Mouse (Mus musculus): ENCODE data around the gene Onecut3. TPM values are rescaled to one million over a fixed set of nuclear protein-coding genes. Genes with fewer than 3 reads are reported as not detected.

Onecut3 gene
- polyA plus RNA-seq, 1 experiment from 2014 or later: not detected

DNA sequence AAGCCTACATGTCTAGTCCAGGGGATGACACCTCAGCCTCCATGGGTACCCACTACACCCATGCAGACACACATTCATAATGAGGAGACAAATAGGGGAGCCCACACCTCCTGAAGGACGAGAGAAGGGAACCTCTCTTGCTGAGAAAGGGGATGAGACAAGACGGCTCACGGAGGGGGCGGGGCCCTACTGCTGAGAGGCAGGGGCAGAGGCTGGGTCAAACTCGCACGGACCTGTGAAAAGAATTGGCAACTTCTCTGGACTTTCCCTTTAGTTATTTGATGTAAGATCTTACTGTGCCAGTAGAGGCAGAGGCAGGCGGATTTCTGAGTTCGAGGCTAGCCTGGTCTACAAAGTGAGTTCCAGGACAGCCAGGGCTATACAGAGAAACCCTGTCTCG is 57.7 kb downstream of the Onecut3 start:
- WGBS: 65% methylated on average over 9 of the region's 9 CpGs
- Histone ChIP-seq H3K27me3 (no peaks in the 10 kb centered on the region), H3K4me1 (replicated peaks) (peaks cover 30% of the 10 kb centered on the region), H3K36me3 (peaks cover 24% of the 10 kb centered on the region), H3K27ac (no peak overlapping the region), H3K9ac (no peak overlapping the region), H3K4me3 (no peak overlapping the region), H3K4me2 (no peak overlapping the region), H3K9me3 (replicated peaks) (no peaks in the 10 kb centered on the region)
- no peak for ATAC-seq (replicated peaks; ENCODE audit: insufficient number of reproducible peaks, insufficient read depth, low FRiP score, low read depth)

GRCm38 (mm10) chr10:80553575-80553974 is 58.9 kb downstream of the Onecut3 start:
- Histone ChIP-seq H3K9ac (no peak overlapping the region), H3K9me3 (replicated peaks) (no peaks in the 10 kb centered on the region), H3K27ac (no peak overlapping the region; the same call in 1 of the 2 replicates), H3K27me3 (no peaks in the 10 kb centered on the region), H3K36me3 (peaks cover 13% of the 10 kb centered on the region), H3K4me1 (replicated peaks) (peaks cover 39% of the 10 kb centered on the region), H3K4me2 (no peak overlapping the region), H3K4me3 (no peak overlapping the region)
- WGBS: 49% methylated on average over 8 of the region's 8 CpGs
- no peak for ATAC-seq (replicated peaks; ENCODE audit: insufficient number of reproducible peaks, insufficient read depth, low FRiP score, low read depth)

DNA sequence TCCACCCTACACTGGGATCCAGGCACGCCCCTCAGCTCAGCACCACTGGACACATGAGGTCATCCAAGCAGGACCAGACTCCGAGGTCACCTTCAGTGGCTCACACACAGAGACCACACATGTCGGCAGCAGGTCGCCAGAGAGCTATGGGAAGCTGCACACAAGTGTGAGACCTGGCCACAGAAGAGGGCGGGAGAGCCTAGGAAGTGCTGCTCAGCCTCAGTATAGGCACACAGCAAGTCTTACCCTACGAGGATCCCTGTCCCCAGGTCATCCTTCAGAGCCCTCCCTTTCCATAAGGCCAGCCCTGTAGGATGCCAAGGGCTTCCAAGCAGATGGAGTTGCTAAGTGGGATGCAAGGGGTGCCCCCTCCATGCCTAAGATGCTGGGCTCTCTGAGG is 59.4 kb downstream of the Onecut3 start:
- 60% methylated on average over 6 of the region's 6 CpGs for WGBS
- H3K9ac ChIP-seq: 0 out of 2 replicates have a peak overlapping the region, but pooled peaks have one; percentile 17

DNA sequence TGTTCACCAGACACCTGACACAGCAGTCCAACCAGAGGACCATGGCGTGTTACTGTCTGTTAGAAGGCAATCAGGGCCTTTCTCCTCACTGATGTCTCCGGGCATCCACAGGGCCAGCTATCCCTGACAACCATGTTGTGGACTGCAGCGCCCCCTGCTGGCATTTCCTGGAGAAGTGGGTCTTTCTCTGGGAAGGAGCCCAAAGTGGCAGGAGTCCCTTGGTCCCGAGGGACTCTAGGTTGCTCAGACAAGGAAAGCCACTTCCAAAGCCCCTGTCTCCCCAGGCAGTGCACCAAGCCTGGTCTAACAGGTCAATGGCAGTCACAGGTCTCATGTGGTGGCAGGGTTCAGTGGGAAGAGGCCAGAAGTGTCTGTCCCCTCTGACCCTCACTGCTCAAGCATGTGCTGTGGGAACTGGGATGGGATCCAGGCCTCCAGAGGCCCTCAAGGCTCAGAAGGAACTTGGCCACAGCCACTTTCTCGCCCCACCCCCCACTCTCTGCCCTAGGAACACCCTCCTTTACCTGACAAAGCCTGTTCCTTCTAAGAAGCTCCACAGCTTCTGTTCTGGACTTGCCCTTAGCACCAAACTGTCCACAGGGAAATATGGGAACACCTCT is 62.8 kb downstream of the Onecut3 start:
- Histone ChIP-seq H3K4me1 (replicated peaks) (peaks cover 63% of the 10 kb centered on the region), H3K27ac (0 out of 2 replicates have a peak overlapping the region, but pooled peaks have one; percentile 31), H3K9ac (peak overlapping the region; percentile 11; the same call in 1 of the 2 replicates), H3K36me3 (no peaks in the 10 kb centered on the region), H3K9me3 (replicated peaks) (no peaks in the 10 kb centered on the region), H3K27me3 (no peaks in the 10 kb centered on the region), H3K4me3 (no peak overlapping the region), H3K4me2 (no peak overlapping the region)
- WGBS: 34% methylated on average over 5 of the region's 5 CpGs
- no peak for ATAC-seq (replicated peaks; ENCODE audit: insufficient number of reproducible peaks, insufficient read depth, low FRiP score, low read depth)

More for the DNA sequence above, 59.4 kb downstream of the Onecut3 start:
- Histone ChIP-seq H3K36me3 (peaks cover 11% of the 10 kb centered on the region), H3K9me3 (replicated peaks) (no peaks in the 10 kb centered on the region), H3K27ac (no peak overlapping the region), H3K4me2 (no peak overlapping the region), H3K4me3 (no peak overlapping the region), H3K27me3 (no peaks in the 10 kb centered on the region), H3K4me1 (replicated peaks) (peaks cover 39% of the 10 kb centered on the region)
- ATAC-seq (replicated peaks; ENCODE audit: insufficient number of reproducible peaks, insufficient read depth, low FRiP score, low read depth): no peak

DNA sequence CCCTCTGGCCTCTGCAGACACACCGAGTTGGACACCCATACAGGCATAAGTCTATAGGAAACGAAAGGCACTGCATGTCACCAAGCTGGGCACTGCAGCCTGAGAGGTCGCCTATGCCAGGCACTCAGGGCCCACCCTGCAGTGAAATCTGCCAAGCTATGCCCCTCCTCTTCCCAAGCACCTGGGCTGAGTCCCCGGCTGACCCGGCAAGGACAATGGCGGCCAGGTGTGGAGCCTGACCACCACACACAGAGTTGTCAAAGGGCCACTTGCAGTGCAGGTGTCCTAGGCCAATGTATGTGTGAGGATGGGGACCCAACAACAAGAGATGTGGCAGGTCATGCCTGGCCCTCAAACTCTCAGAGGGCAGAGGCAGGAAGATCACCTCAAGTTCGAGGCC is 64.8 kb downstream of the Onecut3 start:
- 88% methylated on average over 7 of the region's 7 CpGs for WGBS
- Histone ChIP-seq H3K36me3 (no peaks in the 10 kb centered on the region), H3K27me3 (no peaks in the 10 kb centered on the region), H3K9ac (no peak overlapping the region), H3K9me3 (replicated peaks) (no peaks in the 10 kb centered on the region), H3K4me1 (replicated peaks) (peaks cover 50% of the 10 kb centered on the region), H3K4me2 (no peak overlapping the region), H3K27ac (no peak overlapping the region), H3K4me3 (no peak overlapping the region)
- ATAC-seq (replicated peaks; ENCODE audit: insufficient number of reproducible peaks, insufficient read depth, low FRiP score, low read depth): no peak

GRCm38 (mm10) chr10:80560621-80561020 is 66.0 kb downstream of the Onecut3 start:
- under 1% methylated on average over 13 of the region's 13 CpGs for WGBS
- Histone ChIP-seq H3K4me1 (replicated peaks) (peaks cover 46% of the 10 kb centered on the region), H3K4me2 (peak overlapping the region; percentile 91), H3K9me3 (replicated peaks) (no peaks in the 10 kb centered on the region), H3K36me3 (no peaks in the 10 kb centered on the region), H3K9ac (peak overlapping the region; percentile 99), H3K4me3 (peak overlapping the region; percentile 84), H3K27ac (0 out of 2 replicates have a peak overlapping the region, but pooled peaks have one; percentile 90), H3K27me3 (no peaks in the 10 kb centered on the region)
- ATAC-seq (replicated peaks; ENCODE audit: insufficient number of reproducible peaks, insufficient read depth, low FRiP score, low read depth): no peak

GRCm38 (mm10) chr10:80561116-80561944 is 66.7 kb downstream of the Onecut3 start, which contains the start of gene Rexo1:
TSS of gene Rexo1 (minus strand) at chr10:80561560.
- H3K27me3 ChIP-seq: no peaks in the 10 kb centered on the region
- H3K4me2 ChIP-seq: peak within 1 kb of the TSS; percentile 91
- H3K4me3 ChIP-seq: peak within 1 kb of the TSS; percentile 84
- H3K36me3 ChIP-seq: no peaks in the 10 kb centered on the region
- WGBS: under 1% methylated on average over 72 of the region's 72 CpGs
- peaks cover 46% of the 10 kb centered on the region for H3K4me1 ChIP-seq (replicated peaks)
- peak; percentile 75 for ATAC-seq (replicated peaks; ENCODE audit: insufficient number of reproducible peaks, insufficient read depth, low FRiP score, low read depth)
- H3K9ac ChIP-seq: peak within 1 kb of the TSS; percentile 99
- H3K9me3 ChIP-seq (replicated peaks): no peaks in the 10 kb centered on the region
- H3K27ac ChIP-seq: peak within 1 kb of the TSS; percentile 90

DNA sequence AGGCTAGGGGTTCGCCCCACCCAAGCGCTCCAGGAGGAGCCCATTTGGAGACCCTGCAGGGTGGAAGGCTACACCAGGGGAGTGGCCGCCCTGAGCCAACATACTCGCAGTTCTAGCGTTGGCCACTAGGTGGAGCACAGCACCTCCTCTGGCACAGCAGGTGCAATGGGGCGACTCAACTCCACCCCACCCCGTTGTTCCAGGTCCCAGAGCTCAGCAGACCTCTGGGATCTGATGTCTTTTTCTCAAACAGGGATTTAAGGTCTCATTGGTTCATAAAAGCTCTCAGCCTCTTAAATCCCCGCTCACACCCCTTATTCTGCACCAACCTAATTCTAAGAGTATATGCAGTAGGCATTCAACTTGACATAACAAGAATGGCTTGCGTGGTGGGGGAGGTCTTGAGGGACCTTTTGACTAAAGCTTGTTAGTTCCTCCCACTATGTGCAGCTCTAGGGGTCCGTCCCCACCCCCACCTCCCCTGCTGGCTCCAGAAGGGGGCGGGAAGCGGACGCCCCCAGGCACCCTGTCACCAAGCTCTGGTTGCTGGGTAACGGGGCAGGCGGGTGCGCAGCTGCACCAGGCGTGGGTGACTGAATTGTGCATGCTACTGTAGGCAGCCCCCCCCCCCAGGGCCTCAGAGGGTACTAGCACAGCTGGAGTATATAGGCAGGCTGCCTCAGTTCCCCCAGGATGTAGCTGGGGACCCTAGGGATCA is 71.9 kb downstream of the Onecut3 start:
- peaks cover 7% of the 10 kb centered on the region; the same call in 1 of the 2 replicates for H3K36me3 ChIP-seq
- ATAC-seq (replicated peaks; ENCODE audit: insufficient number of reproducible peaks, insufficient read depth, low FRiP score, low read depth): no peak; the same call in 1 of the 2 replicates
- H3K4me1 ChIP-seq (replicated peaks): peaks cover 39% of the 10 kb centered on the region
- no peaks in the 10 kb centered on the region for H3K9me3 ChIP-seq (replicated peaks)
- H3K27me3 ChIP-seq: no peaks in the 10 kb centered on the region
- H3K4me2 ChIP-seq: no peak overlapping the region; the same call in 1 of the 2 replicates
- 31% methylated on average over 17 of the region's 17 CpGs for WGBS
- H3K4me3 ChIP-seq: no peak overlapping the region
- no peak overlapping the region for H3K27ac ChIP-seq
- no peak overlapping the region for H3K9ac ChIP-seq

Other genes with a start within 250 kb of the Onecut3 start
- gene Ndufs7, start 245.7 kb upstream of the Onecut3 start, polyA plus RNA-seq (2015; fragmentation: Nextera tagmentation; extraction: Ambion mirVana): 553 and 586 TPM in 2 replicates
- gene Gamt, start 233.8 kb upstream of the Onecut3 start, polyA plus RNA-seq (2015; fragmentation: Nextera tagmentation; extraction: Ambion mirVana): 47.7 and 52.9 TPM in 2 replicates
- gene Dazap1, start 233.3 kb upstream of the Onecut3 start, polyA plus RNA-seq (2015; fragmentation: Nextera tagmentation; extraction: Ambion mirVana): 31.5 and 40.0 TPM in 2 replicates
- gene Rps15, start 202.4 kb upstream of the Onecut3 start, polyA plus RNA-seq (2015; fragmentation: Nextera tagmentation; extraction: Ambion mirVana): 525 and 544 TPM in 2 replicates
- gene Apc2, start 198.9 kb upstream of the Onecut3 start, polyA plus RNA-seq (2015; fragmentation: Nextera tagmentation; extraction: Ambion mirVana): 0.96 and 2.1 TPM in 2 replicates
- 32.4 and 36.8 TPM in 2 replicates for gene 2310011J03Rik, start 174.3 kb upstream of the Onecut3 start, polyA plus RNA-seq (2015; fragmentation: Nextera tagmentation; extraction: Ambion mirVana)
- gene Pcsk4, start 165.3 kb upstream of the Onecut3 start, polyA plus RNA-seq (2015; fragmentation: Nextera tagmentation; extraction: Ambion mirVana): 1.3 and 1.5 TPM in 2 replicates
- 1.6 and 3.4 TPM in 2 replicates for gene Reep6, start 164.9 kb upstream of the Onecut3 start, polyA plus RNA-seq (2015; fragmentation: Nextera tagmentation; extraction: Ambion mirVana)
- 10.9 and 12.7 TPM in 2 replicates for gene Adamtsl5, start 146.4 kb upstream of the Onecut3 start, polyA plus RNA-seq (2015; fragmentation: Nextera tagmentation; extraction: Ambion mirVana)
- 0.06 and 0.09 TPM in 2 replicates for gene Plk5, start 138.4 kb upstream of the Onecut3 start, polyA plus RNA-seq (2015; fragmentation: Nextera tagmentation; extraction: Ambion mirVana)
- 4.8 and 5.2 TPM in 2 replicates for gene Mex3d, start 107.2 kb upstream of the Onecut3 start, polyA plus RNA-seq (2015; fragmentation: Nextera tagmentation; extraction: Ambion mirVana)
- 122 and 177 TPM in 2 replicates for gene Mbd3, start 95.3 kb upstream of the Onecut3 start, polyA plus RNA-seq (2015; fragmentation: Nextera tagmentation; extraction: Ambion mirVana)
- 1,499 and 1,535 TPM in 2 replicates for gene Uqcr11, start 88.0 kb upstream of the Onecut3 start, polyA plus RNA-seq (2015; fragmentation: Nextera tagmentation; extraction: Ambion mirVana)
- 41.3 and 67.2 TPM in 2 replicates for gene Tcf3, start 61.2 kb upstream of the Onecut3 start, polyA plus RNA-seq (2015; fragmentation: Nextera tagmentation; extraction: Ambion mirVana)
- 0.05 and 0.06 TPM in 2 replicates for gene Atp8b3, start 44.3 kb downstream of the Onecut3 start, polyA plus RNA-seq (2015; fragmentation: Nextera tagmentation; extraction: Ambion mirVana)
- 13.6 and 20.2 TPM in 2 replicates for gene Rexo1, start 66.7 kb downstream of the Onecut3 start, polyA plus RNA-seq (2015; fragmentation: Nextera tagmentation; extraction: Ambion mirVana)
- 4.7 and 6.4 TPM in 2 replicates for gene Klf16, start 82.5 kb downstream of the Onecut3 start, polyA plus RNA-seq (2015; fragmentation: Nextera tagmentation; extraction: Ambion mirVana)
- 84.2 and 110 TPM in 2 replicates for gene Abhd17a, start 95.5 kb downstream of the Onecut3 start, polyA plus RNA-seq (2015; fragmentation: Nextera tagmentation; extraction: Ambion mirVana)
- 55.9 and 71.6 TPM in 2 replicates for gene Scamp4, start 108.0 kb downstream of the Onecut3 start, polyA plus RNA-seq (2015; fragmentation: Nextera tagmentation; extraction: Ambion mirVana)
- 3.0 and 3.9 TPM in 2 replicates for gene Adat3, start 108.0 kb downstream of the Onecut3 start, polyA plus RNA-seq (2015; fragmentation: Nextera tagmentation; extraction: Ambion mirVana)
- 1.2 and 2.7 TPM in 2 replicates for gene Gm49322, start 111.2 kb downstream of the Onecut3 start, polyA plus RNA-seq (2015; fragmentation: Nextera tagmentation; extraction: Ambion mirVana)
- 78.2 and 112 TPM in 2 replicates for gene Csnk1g2, start 128.0 kb downstream of the Onecut3 start, polyA plus RNA-seq (2015; fragmentation: Nextera tagmentation; extraction: Ambion mirVana)
- 45.4 and 64.8 TPM in 2 replicates for gene Btbd2, start 162.2 kb downstream of the Onecut3 start, polyA plus RNA-seq (2015; fragmentation: Nextera tagmentation; extraction: Ambion mirVana)
- gene Mknk2, start 183.3 kb downstream of the Onecut3 start, polyA plus RNA-seq (2015; fragmentation: Nextera tagmentation; extraction: Ambion mirVana): 70.8 and 99.5 TPM in 2 replicates
- 22.1 and 33.6 TPM in 2 replicates for gene Mob3a, start 207.1 kb downstream of the Onecut3 start, polyA plus RNA-seq (2015; fragmentation: Nextera tagmentation; extraction: Ambion mirVana)
- gene Izumo4, start 207.3 kb downstream of the Onecut3 start, polyA plus RNA-seq (2015; fragmentation: Nextera tagmentation; extraction: Ambion mirVana): 10.4 and 14.6 TPM in 2 replicates
- gene Ap3d1, start 247.4 kb downstream of the Onecut3 start, polyA plus RNA-seq (2015; fragmentation: Nextera tagmentation; extraction: Ambion mirVana): 45.0 and 51.4 TPM in 2 replicates